Mouse (Mus musculus): ENCODE measurements around the gene Hs3st5. TPM values are rescaled to one million over a fixed set of nuclear protein-coding genes. Genes with fewer than 3 reads are reported as not detected.

Hs3st5 gene
- total and polyA plus RNA-seq, 2 experiments from 2014 or later: 33.8 to 62.1 TPM

GRCm38 (mm10) chr10:36818867-36819266, 312.3 kb downstream of the Hs3st5 start:
- no peak for DNase-seq (ENCODE audit: low spot score)
- no peaks in the 10 kb centered on the region for H3K27me3 ChIP-seq (ENCODE audit: insufficient read depth, low read length)
- H3K4me1 ChIP-seq (ENCODE audit: insufficient read depth, low read length): no peaks in the 10 kb centered on the region
- no peaks in the 10 kb centered on the region for H3K9me3 ChIP-seq (ENCODE audit: low read length)
- H3K9ac ChIP-seq (replicated peaks; ENCODE audit: low read length): no peak overlapping the region
- H3K4me3 ChIP-seq (ENCODE audit: low read length): no peak overlapping the region
- H3K36me3 ChIP-seq (ENCODE audit: insufficient read depth, low read length): no peaks in the 10 kb centered on the region
- no peak for ATAC-seq
- no peak overlapping the region for H3K27ac ChIP-seq
- H3K4me2 ChIP-seq (ENCODE audit: low read depth, low read length): no peak overlapping the region
- TF ChIP-seq CTCF (IDR thresholded peaks at IDR 0.05; ENCODE audit: low read depth): no peak

DNA sequence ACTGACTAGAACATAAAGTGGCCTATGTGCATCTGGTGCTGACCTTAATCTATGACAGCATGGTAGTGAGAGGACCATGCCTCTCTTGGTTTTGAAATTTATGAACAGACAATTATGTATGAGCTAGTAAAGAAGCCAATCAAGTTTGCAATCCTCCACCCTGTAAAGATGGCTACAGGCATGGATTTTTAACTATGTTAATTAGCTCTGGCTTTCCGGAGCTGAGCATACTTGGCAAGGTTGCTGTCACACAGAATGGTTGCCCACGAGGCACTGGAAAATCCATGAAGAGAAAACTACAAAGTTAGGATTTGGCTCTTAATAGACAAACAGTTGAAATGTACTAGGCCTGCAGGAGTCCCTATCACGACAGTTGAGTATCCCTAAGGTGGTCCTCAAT, 322.5 kb downstream of the Hs3st5 start:
- no peaks in the 10 kb centered on the region for H3K9me3 ChIP-seq (ENCODE audit: low read length)
- no peak for TF ChIP-seq CTCF (IDR thresholded peaks at IDR 0.05; ENCODE audit: low read depth)
- no peak overlapping the region for H3K4me2 ChIP-seq (ENCODE audit: low read depth, low read length)
- no peak overlapping the region for H3K27ac ChIP-seq
- no peak for DNase-seq (ENCODE audit: low spot score)
- H3K4me1 ChIP-seq (ENCODE audit: insufficient read depth, low read length): no peaks in the 10 kb centered on the region
- no peaks in the 10 kb centered on the region for H3K36me3 ChIP-seq (ENCODE audit: insufficient read depth, low read length)
- ATAC-seq: no peak
- H3K9ac ChIP-seq (replicated peaks; ENCODE audit: low read length): no peak overlapping the region
- 44% methylated on average over 3 of the region's 3 CpGs for WGBS
- H3K4me3 ChIP-seq (ENCODE audit: low read length): no peak overlapping the region
- H3K27me3 ChIP-seq (ENCODE audit: insufficient read depth, low read length): no peaks in the 10 kb centered on the region

- H3K4me1 ChIP-seq (ENCODE audit: insufficient read depth, low read length): no peaks in the 10 kb centered on the region
- WGBS: 57% methylated on average over 3 of the region's 3 CpGs
- H3K9me3 ChIP-seq (ENCODE audit: low read length): no peaks in the 10 kb centered on the region
- DNase-seq (ENCODE audit: low spot score) (no peak), ATAC-seq (no peak)
- no peaks in the 10 kb centered on the region for H3K27me3 ChIP-seq (ENCODE audit: insufficient read depth, low read length)
- no peak overlapping the region for H3K9ac ChIP-seq (replicated peaks; ENCODE audit: low read length)
- H3K4me2 ChIP-seq (ENCODE audit: low read depth, low read length): no peak overlapping the region
- no peak for TF ChIP-seq CTCF (IDR thresholded peaks at IDR 0.05; ENCODE audit: low read depth)
- H3K27ac ChIP-seq: no peak overlapping the region
- no peak overlapping the region for H3K4me3 ChIP-seq (ENCODE audit: low read length)
- no peaks in the 10 kb centered on the region for H3K36me3 ChIP-seq (ENCODE audit: insufficient read depth, low read length)
Observed at GRCm38 (mm10) chr10:36832204-36832603, 325.6 kb downstream of the Hs3st5 start.

GRCm38 (mm10) chr10:36834224-36834623, 327.6 kb downstream of the Hs3st5 start:
- peak; percentile 65 for TF ChIP-seq CTCF (IDR thresholded peaks at IDR 0.05; ENCODE audit: low read depth)
- H3K4me2 ChIP-seq (ENCODE audit: low read depth, low read length): no peak overlapping the region
- H3K36me3 ChIP-seq (ENCODE audit: insufficient read depth, low read length): no peaks in the 10 kb centered on the region
- WGBS: 18% methylated on average over 5 of the region's 5 CpGs
- no peak overlapping the region for H3K27ac ChIP-seq
- no peaks in the 10 kb centered on the region for H3K4me1 ChIP-seq (ENCODE audit: insufficient read depth, low read length)
- no peak overlapping the region for H3K9ac ChIP-seq (replicated peaks; ENCODE audit: low read length)
- H3K4me3 ChIP-seq (ENCODE audit: low read length): no peak overlapping the region
- ATAC-seq (no peak), DNase-seq (ENCODE audit: low spot score) (peak; percentile 47)
- no peaks in the 10 kb centered on the region for H3K27me3 ChIP-seq (ENCODE audit: insufficient read depth, low read length)
- H3K9me3 ChIP-seq (ENCODE audit: low read length): no peaks in the 10 kb centered on the region

DNA sequence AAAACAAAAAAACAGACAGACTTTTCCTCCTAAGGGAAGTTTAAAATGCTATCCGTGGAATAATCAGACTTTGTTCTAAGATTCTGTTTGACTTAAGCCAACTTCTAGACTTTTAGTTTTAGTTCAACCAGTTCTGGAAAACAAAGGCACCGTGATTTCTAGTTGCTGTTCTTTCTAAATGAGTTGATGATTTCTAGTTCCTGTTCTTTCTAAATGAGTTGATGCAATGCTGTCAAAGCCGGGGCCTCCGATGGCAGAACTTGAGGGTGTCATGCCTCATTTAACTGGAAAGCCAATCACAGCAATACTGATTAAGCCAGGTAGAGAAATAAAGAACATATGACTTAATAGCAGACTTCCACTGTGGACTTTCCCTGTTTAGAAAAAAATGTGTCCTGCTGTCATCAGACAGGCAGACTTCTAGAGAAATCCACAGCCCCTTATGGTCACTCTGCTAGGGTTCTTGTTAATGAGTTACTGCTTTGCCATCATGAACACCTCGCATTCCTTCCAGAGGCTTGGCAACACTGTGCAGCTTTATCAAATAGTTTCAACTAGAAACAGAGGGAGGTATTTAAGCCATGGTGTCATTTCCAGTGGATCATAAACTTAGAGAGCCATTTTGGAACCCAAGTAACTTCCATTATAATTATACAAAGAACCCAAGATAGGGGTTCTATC, 329.4 kb downstream of the Hs3st5 start:
- TF ChIP-seq CTCF (IDR thresholded peaks at IDR 0.05; ENCODE audit: low read depth): no peak
- no peak for DNase-seq (ENCODE audit: low spot score)
- Histone ChIP-seq H3K27me3 (ENCODE audit: insufficient read depth, low read length) (no peaks in the 10 kb centered on the region), H3K27ac (no peak overlapping the region), H3K9ac (replicated peaks; ENCODE audit: low read length) (no peak overlapping the region), H3K4me1 (ENCODE audit: insufficient read depth, low read length) (no peaks in the 10 kb centered on the region), H3K36me3 (ENCODE audit: insufficient read depth, low read length) (no peaks in the 10 kb centered on the region), H3K9me3 (ENCODE audit: low read length) (no peaks in the 10 kb centered on the region), H3K4me2 (ENCODE audit: low read depth, low read length) (no peak overlapping the region), H3K4me3 (ENCODE audit: low read length) (no peak overlapping the region)
- ATAC-seq: no peak
- WGBS: 80% methylated on average over 5 of the region's 5 CpGs

DNA sequence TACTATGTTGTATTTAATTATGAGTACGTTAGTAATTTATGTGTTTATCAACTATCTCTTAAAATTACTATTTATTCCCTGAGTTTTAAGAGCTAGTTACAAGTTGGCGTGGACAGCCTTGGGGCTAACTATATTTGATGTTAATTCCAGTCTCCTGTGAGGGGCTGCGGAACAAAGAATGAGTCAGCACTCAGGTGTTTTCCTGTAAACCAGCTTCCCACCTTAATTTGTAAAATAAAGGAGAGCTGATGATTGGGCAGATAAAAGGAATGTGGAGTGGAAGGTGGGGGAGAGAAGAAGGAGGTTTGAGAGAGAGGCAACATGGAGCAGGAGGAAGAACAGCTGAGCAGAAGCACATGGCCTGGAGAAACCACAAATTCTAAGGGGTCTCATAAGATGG, 343.6 kb downstream of the Hs3st5 start:
- H3K27ac ChIP-seq: no peak overlapping the region
- no peaks in the 10 kb centered on the region for H3K36me3 ChIP-seq (ENCODE audit: insufficient read depth, low read length)
- DNase-seq (ENCODE audit: low spot score) (no peak), ATAC-seq (no peak)
- no peak overlapping the region for H3K4me2 ChIP-seq (ENCODE audit: low read depth, low read length)
- H3K4me1 ChIP-seq (ENCODE audit: insufficient read depth, low read length): no peaks in the 10 kb centered on the region
- H3K27me3 ChIP-seq (ENCODE audit: insufficient read depth, low read length): no peaks in the 10 kb centered on the region
- H3K9me3 ChIP-seq (ENCODE audit: low read length): no peaks in the 10 kb centered on the region
- no peak overlapping the region for H3K4me3 ChIP-seq (ENCODE audit: low read length)
- 89% methylated on average over 3 of the region's 3 CpGs for WGBS
- TF ChIP-seq CTCF (IDR thresholded peaks at IDR 0.05; ENCODE audit: low read depth): no peak
- H3K9ac ChIP-seq (replicated peaks; ENCODE audit: low read length): no peak overlapping the region

DNA sequence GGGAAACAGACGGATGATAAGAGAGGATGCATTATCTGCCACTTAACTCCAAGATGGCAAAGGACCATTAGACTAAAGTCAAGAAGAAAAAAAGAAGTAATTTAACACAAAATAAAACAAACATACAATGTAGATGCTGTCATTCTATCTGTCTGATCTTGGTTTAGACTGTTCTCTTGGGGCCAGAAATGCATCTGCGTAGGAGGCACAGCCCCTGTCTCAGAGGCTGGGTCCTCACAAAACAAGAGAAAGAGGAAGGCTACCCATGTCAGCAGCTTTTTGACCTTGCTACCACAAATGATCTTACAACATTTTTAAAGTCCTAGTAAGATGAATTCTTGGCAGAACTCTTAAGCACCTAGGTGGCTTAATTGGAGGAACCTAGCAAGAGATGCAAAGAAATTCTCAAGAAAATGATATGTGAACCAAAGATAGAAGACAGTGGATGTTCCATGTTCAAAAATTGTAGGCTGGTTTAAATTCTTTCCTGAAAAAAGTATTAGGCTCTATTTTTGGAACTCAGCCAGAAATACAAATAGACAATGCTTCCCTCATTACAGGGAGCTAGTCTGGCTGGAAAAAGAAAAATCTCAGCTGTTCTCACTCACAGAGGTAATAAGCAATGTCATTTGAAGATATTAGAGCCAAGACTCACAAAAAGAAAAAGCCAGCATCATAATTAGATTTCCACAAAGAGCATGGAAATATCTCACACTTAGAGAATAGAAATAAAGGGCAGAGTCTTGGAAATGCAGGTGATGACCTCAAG, 355.7 kb downstream of the Hs3st5 start:
- ATAC-seq (no peak), DNase-seq (ENCODE audit: low spot score) (peak; percentile 18)
- no peaks in the 10 kb centered on the region for H3K27me3 ChIP-seq (ENCODE audit: insufficient read depth, low read length)
- H3K4me3 ChIP-seq (ENCODE audit: low read length): no peak overlapping the region
- H3K36me3 ChIP-seq (ENCODE audit: insufficient read depth, low read length): no peaks in the 10 kb centered on the region
- H3K4me2 ChIP-seq (ENCODE audit: low read depth, low read length): no peak overlapping the region
- 89% methylated on average over 2 of the region's 2 CpGs for WGBS
- H3K27ac ChIP-seq: no peak overlapping the region
- no peaks in the 10 kb centered on the region for H3K4me1 ChIP-seq (ENCODE audit: insufficient read depth, low read length)
- no peak overlapping the region for H3K9ac ChIP-seq (replicated peaks; ENCODE audit: low read length)
- no peaks in the 10 kb centered on the region for H3K9me3 ChIP-seq (ENCODE audit: low read length)
- TF ChIP-seq CTCF (IDR thresholded peaks at IDR 0.05; ENCODE audit: low read depth): no peak

Measured in hindbrain, postnatal 0 days (tissue).